Mouse (Mus musculus) thymus, postnatal 36 days (tissue): ENCODE data around the gene Cmklr1.

Experiments used
- DNase-seq, 2 experiments: peaks; one replicate each; pipeline ENCODE4 v3.0.0; 2022; ENCODE audit warnings: mixed read lengths in 2 of 2

Cmklr1 gene

DNA sequence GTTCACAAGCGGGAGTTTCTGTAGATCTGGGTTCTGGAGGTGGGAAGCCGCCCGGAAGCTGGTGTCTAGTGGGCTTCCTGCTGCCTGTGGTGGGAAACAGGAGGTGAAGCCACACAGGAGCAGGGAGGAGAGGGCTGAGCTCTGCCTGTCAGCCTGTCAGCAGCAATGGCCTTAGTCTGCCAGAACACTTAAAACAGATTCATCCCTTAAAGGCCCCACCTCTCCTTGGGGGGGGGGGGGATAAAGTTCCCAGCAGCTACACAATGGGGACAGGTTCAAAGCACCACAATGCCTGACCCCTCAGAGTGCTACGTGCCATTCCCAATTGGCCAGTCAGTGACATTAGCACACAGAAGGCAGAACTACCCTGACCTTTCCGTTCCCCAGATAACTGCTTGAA is 2.0 kb upstream of the Cmklr1 start:
- DNase-seq, result no peak

DNA sequence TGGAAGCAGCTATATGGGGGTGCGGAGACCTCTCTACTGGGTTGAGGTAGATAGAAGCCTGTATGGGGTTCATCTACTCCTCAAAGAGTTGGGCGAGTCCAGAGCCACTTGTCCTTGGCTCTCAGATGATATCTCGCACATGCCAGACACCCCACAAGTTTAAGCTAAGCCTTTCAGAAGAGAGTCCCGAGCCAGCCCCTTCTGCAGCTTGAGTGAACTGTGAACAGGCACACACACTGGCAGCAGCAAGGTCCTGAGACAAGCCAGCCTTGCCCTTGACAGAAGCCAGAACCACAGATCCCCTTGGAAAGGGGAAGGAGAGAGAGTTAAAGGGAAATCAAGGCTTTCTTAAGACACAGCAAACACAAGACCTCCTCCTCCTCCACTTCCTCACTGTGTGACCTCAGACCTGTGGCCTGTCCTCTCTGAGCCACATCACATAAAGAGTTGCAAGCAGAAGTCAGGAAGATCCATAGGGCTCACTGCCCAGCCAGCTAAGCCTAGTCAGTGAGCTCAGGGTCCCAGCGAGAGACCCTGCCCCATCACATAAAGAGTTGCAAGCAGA is 1.5 kb downstream of the Cmklr1 start:
- no peak for DNase-seq

DNA sequence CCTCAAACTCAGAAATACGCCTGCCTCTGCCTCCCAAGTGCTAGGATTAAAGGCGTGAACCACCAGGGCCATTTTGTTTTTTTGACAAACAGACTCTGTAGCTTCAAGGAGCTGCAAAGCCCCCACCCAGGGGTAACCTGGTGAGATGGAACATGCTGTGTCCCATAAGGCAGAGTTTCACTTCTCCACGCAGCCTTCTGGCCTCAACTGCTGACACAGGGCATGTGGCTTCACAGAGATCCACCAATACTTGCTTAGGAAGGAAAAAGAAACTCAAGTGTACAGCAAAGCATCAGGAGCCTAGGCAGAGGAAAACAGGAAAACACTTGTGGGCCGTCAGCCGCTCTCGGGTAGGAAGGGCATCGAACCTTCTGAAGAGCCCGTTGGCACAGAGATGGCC is 3.1 kb downstream of the Cmklr1 start:
- DNase-seq, result no peak

DNA sequence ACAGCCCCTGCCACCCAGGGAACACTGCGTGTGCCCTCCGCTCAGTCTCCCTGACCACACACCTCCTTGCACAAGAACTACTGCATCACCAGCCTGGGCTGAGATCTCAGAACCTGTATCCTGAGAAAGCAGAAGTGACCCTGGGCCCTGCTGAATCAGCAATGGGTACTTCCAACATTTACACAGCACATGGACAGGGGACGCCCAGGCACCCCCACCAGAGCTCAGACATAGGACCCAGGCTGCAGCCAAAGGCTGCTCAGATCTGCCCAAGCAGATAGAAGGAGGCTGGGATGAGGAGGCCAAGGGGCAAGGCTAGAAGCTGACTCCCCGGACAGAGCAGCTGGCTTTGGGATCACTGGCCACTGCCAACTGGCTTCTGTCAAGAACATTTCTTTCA is 5.7 kb downstream of the Cmklr1 start:
- DNase-seq, result no peak

DNA sequence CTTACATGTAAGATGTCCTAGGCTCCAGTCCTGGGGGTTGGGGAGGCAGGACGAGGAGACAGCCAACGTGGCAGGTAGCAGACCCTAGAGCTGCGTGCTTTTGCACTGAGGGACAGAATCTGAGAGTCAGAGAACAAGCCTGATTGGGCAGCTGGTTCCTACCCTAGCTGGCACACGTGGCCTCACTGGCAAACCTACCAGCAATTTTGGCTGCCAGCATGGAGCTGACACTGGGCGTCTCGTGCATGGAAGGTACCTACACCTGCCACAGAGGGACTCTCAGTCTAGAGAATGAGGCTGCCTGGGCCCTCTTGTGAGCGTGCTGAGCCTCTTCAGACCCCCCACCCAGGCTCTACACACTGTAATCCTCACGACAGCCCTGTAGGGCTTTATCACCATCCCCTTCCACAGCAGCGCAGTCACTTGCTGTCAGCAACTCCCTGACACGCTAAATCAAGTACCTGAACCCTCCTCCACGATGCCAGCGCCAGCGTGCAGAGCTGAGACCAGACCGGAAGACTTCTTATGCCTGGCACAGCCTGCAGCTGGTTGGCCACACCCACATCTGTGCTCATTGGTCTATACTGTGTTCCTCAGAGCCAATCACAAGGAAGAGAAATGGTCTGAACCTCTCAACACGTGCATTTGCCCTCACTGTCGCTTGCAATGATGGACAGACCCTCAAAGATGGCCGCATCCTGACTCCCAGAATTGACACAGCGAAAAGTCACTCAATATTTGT is 6.9 kb downstream of the Cmklr1 start:
- DNase-seq, result peak in 1 of 2 experiments; percentile 32

DNA sequence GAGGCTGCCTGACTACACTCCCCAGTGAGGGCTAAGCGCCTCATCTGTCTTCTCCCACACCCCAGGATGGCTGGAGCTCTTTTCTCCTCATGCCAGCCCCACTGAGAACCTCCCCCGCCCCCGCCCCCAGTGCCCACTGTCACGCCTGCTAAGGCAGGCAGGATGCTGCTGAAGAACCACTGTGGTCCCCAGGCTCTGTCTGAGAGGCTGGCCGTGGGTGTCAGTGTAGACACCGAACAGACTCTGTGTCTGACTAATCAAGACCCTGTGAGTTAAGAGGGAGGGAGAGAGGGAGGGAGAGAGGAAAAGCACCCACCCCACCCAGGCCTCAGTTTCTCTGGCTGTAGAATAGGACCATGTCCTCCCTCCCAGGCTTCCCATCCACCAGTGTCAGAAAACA is 9.2 kb downstream of the Cmklr1 start:
- DNase-seq, result no peak

DNA sequence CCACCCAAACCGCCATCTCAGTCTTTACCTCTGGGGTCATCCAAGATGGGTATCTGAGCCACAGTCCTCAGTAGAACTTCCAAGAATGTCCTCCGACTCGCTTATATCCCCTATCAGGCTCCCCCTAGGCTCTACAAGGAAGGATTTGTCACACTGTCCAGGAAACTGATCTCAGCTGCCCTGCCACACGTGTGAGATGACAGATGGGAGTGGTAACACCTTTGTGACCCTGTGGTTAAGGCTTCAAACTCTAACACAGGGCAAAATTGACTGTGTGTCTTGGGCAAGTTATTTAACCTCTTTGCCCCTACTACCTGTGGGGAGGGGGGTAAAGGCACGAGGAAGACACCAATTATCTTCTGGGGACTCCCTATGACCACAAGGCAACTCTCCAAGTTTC is 11.1 kb downstream of the Cmklr1 start:
- DNase-seq, result no peak

DNA sequence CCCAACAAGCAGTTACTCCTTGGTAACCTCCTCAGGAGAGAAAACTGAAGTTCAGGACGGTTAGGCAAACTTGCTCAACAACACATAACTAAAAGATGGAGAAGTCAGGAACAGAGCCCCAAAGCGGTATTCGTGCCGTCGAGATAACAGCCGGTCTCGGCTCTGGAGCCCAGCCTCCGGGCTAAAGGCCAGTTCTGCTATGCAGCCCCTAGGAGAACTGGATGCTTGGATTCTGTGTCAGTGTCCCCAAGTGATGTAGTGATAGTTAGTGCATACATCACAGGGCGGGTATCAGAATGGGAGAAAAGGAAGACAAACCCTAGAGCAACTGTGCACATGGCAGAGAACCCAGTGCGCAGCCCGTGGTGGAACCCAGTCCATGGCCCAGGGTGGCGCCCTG is 12.2 kb downstream of the Cmklr1 start:
- DNase-seq, result no peak

DNA sequence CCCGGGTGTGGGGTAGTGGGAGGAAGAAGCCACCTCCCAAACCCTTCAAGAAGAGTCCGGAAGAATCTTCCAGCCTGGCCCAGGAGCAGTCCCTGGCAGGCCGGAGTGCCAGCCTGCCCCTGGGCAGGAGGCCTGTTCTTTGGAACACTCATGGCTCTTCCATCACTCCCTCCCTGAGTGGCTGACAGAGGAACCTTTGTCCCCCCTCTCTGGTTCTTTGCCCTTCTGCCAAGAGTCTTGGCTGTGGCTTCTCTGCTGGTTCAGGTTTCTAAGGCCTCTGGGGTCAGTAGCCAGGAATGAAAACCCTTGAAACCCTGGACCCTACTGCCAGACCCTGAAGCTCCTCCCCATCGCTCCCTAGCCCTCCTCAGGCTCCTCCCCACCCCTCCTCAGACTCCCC is 12.6 kb downstream of the Cmklr1 start:
- DNase-seq, result no peak

DNA sequence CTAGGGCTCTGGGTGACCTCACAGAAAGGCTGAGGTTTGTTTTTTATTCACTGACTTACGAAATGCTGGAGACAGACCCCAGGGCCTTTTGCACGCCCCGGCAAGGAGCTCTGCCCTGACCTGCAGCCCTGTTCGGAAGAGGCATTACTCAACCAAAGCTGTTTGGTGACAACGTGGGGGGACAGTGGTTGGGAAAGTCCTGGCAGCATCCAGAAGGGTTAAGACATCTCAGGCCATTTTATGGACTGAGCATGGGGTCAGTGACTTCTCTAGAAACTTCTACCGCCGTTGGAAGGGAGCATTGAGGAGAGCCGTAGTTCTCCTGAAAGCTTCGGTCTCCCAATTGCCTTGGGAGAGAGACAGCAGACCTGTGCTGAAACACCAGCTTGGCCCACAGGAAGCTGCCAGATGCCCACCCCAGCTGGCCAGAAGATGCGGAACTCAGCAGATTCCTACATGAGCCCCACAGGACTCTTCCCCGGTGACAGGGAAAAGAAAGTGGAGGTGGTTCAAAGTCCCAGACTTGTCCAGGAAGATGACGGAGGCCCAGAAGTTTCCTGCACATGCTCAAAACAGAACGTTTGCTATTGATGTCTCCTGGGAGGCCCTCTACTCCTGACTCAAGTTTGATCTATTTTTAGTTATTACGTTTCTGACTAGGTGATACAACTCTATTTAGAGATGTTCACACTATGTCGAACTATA is 14.2 kb downstream of the Cmklr1 start:
- no peak for DNase-seq

DNA sequence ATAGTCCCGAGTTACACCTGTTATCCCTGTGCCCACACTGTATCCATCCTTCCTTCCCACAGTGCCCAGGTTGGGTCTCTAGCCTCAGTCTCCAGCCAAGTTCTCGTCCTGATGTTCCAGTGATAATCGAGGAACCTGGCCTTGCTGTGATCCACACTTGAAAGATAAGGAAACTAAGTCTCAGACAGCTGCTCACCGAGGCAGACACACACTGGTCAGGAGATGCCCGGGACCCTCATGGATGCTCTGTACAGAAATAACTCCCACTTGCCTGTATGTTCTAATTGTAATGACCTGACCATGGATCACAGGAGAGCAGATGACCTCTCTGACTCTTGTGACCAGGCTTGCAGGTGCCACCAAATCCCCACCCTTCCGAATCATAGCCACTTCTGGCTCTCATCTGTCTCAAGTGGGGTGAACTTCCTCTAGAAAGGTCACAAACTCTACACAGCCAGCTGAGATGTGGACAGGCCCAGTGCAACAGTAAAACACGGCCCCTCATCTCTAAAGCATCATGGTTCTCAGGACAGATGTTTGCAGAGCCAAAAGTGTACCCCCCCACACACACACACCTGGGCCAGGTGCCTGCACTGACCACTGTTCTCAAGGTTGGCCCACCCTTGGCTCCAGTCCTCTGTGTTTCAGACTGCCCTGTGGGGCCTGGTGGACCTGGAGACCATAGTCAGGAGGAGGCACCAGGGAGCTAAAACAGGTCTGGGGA is 15.2 kb downstream of the Cmklr1 start:
- no peak for DNase-seq

DNA sequence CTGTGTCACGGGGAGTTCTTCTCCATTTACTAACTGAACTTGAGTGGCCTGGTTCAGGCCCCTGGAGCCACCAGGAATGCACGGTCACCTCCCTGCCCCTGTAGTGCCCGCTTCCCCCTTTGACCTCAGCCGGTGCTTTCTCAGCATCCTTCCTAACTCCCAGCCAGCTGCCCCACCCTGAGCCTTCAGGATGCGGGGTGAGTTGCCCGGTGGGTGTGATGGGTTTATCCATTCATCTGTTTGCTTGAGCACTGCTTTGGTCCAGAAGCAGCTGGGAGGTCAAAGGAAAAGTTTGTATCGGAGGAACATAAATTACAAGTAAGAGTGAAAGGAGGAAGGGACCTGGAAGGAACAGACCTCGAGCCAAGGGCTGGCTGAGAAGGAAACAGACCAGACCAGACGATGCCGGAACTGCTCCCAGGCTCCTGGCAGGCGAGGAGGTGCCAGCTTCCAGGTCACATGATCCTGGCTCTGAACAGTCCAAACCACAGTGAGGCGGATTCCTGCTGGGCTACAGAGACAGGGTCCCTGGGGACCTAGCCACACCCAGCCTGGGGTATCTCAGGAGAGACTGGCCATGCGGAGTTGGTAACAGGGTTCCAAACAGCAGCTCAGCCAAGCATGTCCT is 16.1 kb downstream of the Cmklr1 start:
- DNase-seq, result no peak

DNA sequence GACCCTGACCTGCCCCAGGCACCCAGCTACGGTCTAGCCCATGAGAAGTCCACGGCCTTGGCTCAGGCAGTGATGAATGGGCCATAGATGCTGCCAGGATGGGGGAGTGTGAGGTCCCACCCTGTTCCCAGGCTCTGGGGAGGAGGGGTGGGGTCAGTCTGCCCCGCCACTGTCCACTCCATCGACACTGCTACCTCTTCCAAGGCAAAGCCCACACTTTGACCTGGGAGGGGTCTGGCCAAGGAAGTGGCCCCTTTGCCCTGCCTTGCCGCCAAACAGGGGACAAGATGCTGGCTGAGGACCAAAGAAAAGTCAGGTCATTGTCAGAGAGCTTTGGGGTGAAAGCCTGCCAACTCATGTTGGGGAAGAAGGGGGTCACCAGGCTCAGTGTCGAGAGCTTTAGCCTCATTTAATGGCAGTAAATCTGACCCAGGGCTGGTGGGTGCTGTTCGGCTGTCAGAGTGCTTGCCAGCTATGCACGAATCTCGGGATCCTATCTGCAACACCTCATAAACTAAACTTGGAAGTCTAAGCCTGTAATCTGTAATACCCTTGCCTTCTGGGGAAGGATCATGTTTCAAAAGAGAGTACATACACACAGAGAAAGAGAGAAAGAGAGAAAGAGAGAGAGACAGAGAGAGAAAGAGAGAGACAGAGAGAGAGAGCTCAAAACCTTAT is 17.1 kb downstream of the Cmklr1 start:
- no peak for DNase-seq

DNA sequence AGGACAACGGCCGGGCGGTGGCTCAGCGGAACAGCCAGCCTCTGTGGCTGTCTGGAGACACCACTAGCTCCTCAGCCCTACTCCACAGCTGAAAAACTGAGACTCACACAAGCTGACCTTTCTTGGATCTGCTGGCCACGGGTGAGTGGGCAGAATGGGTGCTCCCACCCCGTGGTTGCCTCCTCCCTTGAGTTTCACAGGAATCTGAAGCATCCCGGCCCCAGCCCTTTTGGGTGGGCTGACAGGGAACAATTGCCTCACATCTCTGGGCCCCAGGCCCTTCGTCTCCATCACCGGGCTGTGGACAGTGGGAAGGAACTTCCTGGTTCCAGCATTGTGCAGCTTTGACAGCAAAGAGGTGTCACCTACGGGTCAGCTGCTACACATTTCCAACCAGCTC is 20.1 kb downstream of the Cmklr1 start:
- DNase-seq, result no peak

DNA sequence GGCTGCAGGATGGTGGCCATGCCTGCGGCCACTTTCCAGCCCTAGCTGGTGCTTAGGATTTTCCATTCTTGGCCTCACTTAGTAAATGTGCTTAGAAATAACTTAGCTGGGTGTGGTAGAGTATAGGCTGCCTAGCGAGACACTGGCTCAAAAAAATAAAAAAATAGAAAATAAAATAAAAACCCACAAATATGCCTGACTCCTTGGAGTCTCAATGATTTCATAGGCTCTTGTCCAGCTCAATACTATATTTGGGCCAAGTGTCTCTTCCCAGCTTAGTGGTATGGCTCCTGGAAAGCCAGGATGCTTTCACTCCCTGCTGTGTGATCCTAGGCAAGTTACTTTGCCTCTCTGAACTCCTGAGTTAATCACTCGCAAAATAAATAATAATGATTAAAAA is 21.0 kb downstream of the Cmklr1 start:
- DNase-seq, result no peak

DNA sequence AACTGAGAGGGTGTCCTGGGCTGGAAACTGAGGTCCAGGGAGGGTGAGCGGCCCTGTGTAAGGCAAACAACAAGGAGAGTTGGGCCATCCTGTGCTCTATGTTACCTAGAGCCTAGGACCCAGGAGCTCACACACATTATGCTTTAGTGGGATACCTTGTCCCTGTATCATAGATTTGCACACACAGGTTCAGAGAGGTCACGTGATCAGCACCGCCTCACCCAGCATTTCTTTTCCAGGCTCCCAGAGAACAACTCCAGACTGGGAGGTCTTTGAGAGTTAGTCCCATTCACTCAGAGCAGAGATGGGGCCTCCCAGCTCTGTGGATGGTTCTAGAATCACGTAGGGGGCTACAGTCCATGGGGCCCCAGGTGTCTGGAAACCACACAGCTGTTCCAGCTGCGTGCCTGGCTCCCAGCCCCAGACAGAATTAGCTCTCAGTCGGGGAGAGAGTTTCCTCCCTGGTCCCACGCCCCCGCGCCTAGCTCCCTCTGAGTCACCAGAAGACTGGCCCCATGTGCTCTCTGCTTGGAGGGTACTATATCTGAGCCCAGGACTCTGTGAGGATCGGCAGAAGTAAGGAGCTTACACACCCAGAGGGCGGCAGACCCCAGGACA is 22.3 kb downstream of the Cmklr1 start:
- DNase-seq, result no peak

DNA sequence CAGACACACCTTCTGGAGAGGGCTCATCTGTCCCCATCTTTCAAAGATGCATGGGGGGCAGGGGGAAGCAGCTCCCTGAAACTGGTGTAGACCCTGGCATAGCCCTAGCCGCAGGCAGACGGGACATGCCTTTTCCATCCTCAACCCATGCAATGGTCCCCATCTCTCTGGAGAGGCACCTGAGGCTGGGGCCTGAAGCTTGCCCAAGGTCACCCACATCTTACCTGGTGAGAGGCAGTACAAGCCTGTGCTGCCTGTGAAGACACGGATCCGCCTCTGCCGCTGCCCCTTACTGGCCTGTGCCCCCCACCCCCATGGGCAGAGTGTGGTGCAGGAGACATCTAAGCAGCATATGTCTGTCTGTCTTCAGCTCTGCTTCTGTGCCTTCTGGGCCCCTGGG is 23.2 kb downstream of the Cmklr1 start:
- DNase-seq, result no peak

DNA sequence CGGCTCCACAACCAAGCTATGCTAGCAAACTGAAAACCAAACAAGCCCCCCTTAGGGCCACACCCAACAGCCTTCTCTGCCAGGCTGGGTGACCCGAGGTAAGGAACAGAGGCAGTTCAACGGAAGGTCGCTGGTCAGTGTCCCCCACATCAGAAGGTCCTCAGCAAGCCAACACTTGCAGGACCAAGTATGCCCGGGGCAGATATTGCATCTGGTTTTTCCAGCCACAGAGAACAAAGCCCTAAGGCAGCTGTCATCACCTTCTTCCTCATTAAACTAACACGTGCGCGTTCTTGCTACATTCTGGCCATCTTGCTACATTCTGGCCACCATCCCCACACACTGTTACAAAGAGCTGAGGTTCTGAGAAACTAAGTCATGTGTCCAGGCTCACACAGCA is 23.9 kb downstream of the Cmklr1 start:
- no peak for DNase-seq

DNA sequence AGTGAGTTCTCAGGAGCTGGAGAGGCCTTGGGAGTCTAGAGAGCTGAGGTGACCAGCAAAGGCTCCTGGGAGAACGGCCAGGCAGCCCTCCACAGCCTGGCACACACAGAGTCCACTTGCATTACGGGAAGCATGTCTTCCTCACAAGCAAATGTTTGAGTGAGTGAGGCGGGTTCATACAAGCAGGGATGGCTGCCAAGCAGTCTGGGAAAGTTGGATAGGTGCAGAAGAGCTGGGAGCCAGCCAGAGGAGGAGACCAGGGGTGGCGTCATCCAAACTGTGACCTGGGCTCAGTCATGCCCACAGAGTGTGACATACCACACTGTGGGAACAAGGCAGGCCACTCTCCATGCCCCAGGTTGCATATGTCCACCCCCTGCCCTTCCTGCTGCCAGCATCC is 25.2 kb downstream of the Cmklr1 start:
- no peak for DNase-seq

DNA sequence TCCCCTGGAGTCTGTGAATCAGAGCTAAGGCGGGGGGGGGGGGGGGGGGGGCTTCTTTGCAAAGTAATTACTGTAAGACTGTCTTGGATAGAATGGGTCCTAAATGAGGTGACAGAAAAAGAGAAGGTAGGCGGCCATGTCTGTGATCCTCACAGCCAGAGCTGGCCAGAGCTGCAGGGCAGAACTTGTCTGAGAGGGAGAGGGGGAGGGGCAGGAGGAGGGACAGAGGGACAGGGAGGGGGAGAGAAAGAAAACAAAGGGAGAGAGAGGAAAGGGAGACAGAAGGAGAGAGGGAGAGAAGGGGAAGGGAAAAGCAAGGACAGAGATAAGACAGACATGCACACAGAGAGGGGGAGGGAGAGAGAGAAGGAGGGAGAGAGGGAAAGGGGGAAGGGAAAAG is 27.2 kb downstream of the Cmklr1 start:
- no peak for DNase-seq

DNA sequence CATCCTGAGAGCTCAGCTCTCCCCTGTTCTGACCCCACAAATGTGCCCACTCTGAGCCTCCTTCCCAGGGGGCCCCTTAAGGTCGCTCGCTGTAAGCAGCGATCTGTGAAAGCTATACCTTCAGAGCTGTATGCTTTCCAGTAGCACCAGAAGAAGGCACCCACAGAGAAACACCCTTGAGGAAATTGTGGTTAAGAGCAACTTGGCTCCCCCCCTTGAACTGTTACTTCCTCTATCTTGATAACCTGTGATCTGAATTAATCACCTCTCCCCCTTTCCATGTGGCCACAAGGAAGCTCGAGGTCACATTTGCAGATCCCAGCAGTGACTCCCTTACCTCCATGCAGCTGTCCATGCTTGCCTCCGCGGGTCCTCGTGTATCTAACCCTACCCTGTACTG is 29.2 kb downstream of the Cmklr1 start:
- DNase-seq, result no peak

DNA sequence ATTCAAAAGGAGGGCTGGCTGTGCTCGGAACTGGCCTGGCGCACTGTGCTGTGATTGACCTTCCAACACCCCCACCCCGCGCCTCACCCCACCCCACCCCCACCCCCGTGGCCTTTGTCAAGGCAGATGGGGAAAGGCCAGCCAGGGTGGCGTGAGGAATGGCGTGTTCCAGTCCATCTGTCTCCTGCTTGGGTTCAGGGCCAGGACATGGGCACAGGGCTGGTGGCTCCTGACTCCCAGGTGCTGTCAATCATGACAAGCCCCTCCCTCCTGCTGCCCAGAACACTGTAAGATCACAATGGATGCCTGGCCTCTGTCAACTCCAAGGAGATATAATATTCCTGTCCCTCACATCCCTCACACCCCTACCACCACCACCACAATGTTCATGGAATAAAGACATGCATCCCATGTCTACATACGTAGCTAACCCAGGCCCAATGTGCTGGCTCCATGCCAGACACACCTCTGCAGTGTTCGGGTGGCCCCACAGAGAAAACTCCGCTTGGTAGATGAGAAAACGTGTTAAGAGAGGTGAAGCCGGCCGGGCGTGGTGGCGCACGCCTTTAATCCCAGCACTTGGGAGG is 30.0 kb downstream of the Cmklr1 start:
- DNase-seq, result no peak
